Mouse (Mus musculus) neural tube, embryonic 10.5 days (tissue): ENCODE data around the gene Zbtb48.
A peak's percentile ranks its signal among the peaks of the same experiment; 100 is the strongest.

ENCODE experiments used
- DNase-seq: peaks from one replicate; pipeline ENCODE4 v3.0.0-alpha.2; 2017; ENCODE audit warnings: low spot score; ENCODE audit errors: extremely low spot score

Zbtb48 gene

DNA sequence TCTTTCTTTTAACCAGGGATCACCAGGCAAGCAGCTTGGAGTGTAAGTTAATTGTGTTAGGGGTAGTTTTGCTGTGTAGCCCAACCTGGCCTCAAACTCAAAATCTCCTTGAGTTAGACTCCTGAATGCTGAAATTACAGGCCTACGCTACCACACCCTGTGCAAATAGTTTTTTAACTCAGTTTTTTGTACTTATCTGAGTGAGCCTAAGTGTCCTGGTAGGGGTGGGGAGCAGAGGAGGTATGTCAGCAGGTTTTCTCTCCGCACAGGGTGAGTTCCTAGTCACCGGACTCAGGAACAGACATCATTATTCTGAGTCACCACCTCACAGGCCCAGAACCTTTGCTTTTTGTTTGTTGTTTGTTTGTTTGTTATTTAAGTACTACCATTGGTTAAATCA is 25.4 kb downstream of the Zbtb48 start:
- no peak for DNase-seq

DNA sequence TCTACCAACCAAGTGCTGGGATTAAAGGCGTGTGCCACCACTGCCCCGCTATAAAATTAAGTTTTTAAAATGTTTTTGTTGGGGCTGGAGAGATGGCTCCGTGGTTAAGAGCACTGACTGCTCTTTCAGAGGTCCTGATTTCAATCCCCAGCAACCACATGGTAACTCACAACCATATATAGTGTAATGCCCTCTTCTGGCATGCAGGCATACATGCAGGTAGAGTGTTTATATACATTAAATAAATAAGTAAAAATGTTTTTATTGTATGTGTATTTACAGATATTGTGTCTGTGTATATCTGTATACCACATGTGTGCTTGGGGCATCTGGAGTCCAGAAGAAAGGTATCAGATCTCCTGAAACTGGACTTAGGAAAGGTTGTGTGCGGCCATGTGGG is 26.1 kb downstream of the Zbtb48 start:
- DNase-seq = no peak

GRCm38 (mm10) chr4:152000906-152001305 is 26.6 kb downstream of the Zbtb48 start:
- DNase-seq = no peak

DNA sequence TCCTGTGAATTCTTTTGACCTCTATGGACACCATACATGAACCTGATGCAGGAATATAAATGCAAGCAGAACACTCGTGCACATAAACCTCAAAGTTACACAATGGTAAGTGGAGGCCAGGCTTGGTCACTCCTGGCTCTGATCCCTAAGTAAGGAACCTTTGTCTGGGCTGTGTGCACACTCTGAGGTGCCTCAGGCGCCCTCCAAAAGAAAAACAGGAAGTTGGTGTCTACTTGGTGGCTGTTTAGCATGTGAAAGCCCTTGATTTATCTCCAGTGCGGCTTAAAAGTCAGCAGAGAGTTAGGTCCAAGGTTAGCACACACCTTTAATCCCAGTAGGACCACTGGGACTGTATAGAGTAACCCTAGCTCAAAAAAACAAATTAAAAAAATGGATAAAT is 28.0 kb downstream of the Zbtb48 start:
- DNase-seq = no peak

DNA sequence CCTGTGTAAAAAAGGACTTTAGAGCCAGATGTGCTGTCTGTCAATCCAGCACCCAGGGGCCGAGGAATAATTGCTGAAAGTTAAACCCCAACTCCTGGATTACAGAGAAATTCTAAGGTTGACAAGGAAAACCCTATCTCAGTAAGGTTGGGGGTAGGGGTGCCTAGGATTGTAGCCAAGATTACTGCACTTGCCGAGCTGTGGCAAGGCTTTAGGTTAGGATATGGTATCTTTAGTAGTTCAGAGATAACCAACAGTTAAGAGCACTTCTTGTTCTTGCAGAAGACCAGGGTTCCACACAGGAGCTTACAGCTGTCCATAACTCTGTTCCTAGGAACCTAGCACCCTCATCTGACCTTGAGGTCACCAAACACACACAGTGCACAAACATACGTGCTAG is 29.8 kb downstream of the Zbtb48 start:
- no peak for DNase-seq

DNA sequence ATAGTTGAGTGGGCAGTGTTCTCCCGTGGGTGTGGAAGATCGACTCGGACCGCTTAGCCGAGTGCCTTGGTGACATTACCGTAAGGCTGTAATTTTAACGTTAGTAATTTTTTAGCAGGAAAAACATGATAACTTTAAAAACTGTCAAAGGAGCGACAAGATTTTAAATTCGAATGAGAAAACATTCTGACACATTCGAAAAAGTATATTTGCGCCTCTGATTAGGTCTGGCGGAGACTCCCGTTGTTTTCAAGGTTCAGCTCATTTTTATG is 30.6 kb downstream of the Zbtb48 start:
- no peak for DNase-seq

- peak; percentile 99 for DNase-seq
These were observed 31.1 kb downstream of the Zbtb48 start, which contains the start of gene Phf13 for GRCm38 (mm10) chr4:151996173-151996950. Gene Phf13 (minus strand): TSS chr4:151996258.

DNA sequence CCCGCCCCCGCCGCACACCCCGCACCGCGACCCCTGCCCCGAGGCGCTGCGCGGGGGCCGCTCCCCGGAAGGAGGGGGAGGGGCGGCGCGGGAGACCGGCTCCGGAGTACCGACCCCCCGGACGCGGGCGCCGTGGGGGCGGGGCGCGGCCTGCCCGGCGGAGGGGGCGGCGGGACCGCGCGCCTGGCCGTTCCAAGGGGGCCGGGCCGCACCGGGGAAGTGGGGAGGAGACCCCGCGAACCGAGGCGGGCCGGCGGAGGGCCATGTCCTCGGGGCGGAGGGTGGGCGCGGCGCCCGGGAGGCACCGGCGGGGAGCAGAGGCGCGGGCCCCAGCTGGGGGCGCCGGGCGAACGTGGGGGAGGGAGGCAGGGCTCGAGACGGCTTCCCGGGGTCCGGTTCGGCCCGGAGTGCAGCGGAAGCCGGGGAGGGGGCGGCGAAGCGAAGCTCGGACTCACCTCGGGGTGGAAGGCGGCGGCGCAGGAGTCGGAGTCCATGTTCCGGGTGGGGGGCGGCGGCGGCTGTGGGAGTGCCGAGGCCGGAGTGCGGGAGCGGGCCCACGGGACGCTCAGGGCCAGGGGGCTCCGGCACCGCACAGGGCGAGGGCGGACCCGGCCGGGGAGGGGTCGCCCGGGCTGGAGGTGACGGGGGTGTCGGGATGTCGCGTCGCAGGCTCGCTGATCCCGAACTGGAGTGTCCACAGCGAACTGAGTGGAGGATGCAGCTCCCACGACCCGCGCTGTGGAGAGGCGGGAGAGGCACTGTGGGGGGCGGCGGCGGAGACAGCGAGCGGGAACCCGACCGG is 31.9 kb downstream of the Zbtb48 start:
- no peak for DNase-seq

- peak; percentile 65 for DNase-seq
These were observed 33.0 kb downstream of the Zbtb48 start for GRCm38 (mm10) chr4:151994228-151995171.

DNA sequence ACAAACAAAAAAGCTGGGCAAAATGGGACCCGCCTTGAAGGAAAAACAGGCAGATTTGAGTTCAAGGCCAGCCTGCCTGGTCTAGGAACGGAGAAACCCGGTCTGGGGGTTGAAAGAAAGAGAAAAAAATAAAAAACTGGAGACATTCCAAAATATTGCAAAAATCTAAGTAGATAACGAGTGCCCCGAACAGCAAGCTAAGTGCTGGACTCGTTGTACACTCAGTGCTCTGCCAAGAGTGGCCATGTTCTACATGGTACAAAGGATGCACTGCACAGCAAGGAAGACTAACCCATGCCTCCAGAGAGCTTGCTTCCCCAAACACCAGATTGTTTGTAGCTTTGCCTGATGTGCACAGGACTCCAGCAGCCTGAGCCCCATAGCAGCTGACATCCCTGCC is 34.4 kb downstream of the Zbtb48 start:
- no peak for DNase-seq

DNA sequence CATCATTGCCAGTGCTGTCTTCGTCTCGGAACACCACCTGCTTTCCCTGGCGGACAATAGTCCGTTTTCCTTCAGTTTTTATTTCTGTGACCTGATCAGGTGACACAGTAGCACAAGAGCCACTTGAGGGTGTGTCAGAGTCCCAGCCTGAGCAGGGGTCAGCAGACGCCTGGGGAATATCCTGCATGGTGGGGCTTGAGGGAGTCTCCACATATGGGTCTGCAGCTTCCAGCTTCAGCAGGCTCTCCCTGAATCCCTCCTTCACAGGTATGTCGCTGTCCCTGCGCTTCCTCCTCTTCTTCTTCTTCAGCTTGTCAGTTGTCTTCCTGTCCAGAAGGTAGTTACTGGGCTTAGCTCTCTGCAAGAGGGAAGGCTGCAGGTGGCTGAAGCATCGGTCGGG is 35.4 kb downstream of the Zbtb48 start:
- DNase-seq = no peak

- peak; percentile 38 for DNase-seq
These were observed 38.4 kb downstream of the Zbtb48 start for GRCm38 (mm10) chr4:151989110-151989488.

DNA sequence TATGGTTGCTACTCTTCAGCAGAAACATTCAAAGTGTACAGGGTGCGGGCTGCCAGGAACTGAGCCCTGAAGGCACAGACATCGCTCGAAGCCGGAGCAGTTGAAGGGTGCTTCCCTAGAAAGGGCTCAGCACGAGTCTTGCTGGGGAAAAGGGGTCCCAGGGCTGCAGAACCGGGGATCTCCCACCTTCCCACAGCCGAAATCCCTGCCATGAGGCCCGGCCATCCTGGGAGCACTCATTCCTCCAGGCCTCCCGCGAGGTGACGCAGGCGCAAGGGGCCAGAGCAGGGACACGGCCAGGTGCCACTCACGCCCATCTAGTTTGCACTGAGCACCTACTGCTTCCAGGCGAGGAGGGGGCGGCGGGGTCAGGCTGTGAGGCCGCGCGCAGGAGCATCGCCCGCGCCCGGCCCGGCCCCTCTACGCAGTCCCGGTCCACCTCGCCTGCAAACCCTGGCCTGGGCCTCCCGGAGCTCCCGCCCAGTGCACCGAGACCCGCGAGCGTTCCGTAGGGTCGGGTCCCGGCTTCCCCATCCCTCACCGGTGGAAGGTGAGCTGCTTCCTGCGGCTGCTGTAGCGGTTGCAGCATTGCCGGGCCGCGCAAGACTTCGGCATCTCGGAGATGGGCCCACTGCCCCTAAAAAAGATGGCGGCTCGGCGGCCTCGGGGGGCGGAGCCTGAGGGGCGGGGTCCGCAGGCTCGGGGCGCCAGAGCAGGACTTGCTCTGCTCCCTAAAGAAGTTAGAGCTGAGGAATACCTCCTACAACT is 38.9 kb downstream of the Zbtb48 start, which contains the start of gene Thap3:
Gene Thap3, minus strand, starts transcription at position 656 of the 768 bp plus-strand sequence.
- peak; percentile 74 for DNase-seq

- DNase-seq = no peak
These were observed 39.5 kb downstream of the Zbtb48 start for GRCm38 (mm10) chr4:151988014-151988341.

GRCm38 (mm10) chr4:151986650-151987049 is 40.8 kb downstream of the Zbtb48 start:
- DNase-seq = no peak

DNA sequence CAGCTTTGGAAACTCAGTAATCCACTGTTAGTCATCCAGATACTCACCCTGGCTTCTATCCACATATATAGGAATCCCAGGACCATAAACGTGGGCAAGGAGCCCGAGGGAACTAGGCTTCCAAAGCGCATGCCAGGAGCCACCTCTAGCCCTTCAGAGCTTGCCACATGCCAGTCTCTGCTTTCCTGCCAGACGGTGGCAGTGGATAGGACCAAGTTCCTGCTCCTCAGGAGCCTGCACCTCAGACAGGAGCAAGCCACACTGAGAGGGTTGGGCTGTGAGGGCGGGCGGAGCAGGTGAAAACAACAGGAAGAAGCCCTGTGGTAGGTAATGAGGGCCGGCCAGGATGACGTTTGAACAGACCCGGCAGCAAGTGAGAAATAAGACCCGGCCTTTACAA is 41.6 kb downstream of the Zbtb48 start:
- no peak for DNase-seq

GRCm38 (mm10) chr4:151983560-151983959 is 43.9 kb downstream of the Zbtb48 start:
- peak; percentile 42 for DNase-seq

- no peak for DNase-seq
These were observed 44.4 kb downstream of the Zbtb48 start for GRCm38 (mm10) chr4:151983043-151983442.

- peak; percentile 80 for DNase-seq
These were observed 46.1 kb downstream of the Zbtb48 start for GRCm38 (mm10) chr4:151981363-151981762.

DNA sequence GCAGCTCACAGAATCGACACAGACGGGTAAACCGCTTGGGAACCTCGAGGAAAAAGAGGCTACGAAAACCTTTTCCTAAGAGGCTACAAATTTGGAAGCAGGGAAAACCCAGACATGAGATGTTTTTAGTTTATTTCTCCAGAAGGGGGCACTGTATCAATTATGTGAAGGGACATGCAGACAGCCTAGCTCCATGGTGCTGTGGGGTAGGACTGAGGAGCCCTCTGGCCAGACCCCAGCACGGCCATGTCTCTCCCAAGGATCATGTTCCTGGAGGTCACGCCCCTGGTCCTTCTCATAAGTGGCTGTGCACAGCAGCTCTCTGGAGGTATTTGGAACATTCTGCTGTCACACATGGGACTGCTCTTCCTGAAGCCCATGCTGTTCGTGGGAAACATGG is 46.8 kb downstream of the Zbtb48 start:
- no peak for DNase-seq

- peak; percentile 89 for DNase-seq
These were observed 49.7 kb downstream of the Zbtb48 start for GRCm38 (mm10) chr4:151977748-151978147.
